Mouse (Mus musculus): ENCODE data around the gene Dnajb12. TPM values are rescaled to one million over a fixed set of nuclear protein-coding genes. Genes with fewer than 3 reads are reported as not detected.

Gene Dnajb12
- polyA plus RNA-seq (2014; fragmentation: Nextera tagmentation; extraction: Ambion mirVana): 30.3 and 31.3 TPM in 2 replicates

DNA sequence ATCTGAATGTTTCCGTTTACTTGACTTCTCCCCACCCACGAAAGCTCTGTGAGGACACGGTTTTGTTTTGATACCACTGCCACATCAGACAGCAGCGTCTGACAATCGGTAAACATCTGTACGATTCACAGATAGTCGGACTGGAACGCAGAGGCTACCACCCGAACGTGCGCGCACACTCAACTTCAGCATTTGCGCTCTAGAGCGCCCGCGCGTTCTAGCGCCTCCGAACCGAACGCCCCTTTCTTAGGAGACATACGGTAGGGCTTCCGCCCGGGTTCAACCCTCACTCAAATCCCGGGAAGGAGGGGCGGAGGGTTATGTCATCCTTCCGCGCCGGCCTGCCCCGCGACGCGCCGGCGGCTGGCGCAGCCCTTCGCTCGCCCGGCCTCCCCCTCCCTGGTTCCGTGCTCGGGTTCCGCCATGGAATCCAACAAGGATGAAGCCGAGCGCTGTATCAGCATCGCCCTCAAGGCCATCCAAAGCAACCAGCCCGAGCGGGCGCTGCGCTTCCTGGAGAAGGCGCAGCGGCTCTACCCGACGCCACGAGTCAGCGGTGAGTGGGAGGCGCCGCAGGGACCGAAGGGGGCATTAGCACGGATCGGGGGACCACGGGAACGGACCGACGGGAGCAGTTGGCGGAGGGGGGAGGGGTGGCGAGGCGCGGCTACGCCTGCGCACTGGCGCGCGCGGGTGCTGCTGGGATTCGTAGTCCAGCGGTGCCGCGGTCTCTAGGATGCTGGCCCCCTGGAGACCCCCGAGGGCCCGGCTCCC, at the start of gene Dnajb12:
Gene Dnajb12, plus strand, starts transcription at position 302 of the 774 bp plus-strand sequence.
- peak; percentile 87 for ATAC-seq (replicated peaks; ENCODE audit: insufficient number of reproducible peaks, low FRiP score, low TSS enrichment)
- WGBS (ENCODE audit: insufficient replicate concordance): under 1% methylated on average over 80 of the region's 80 CpGs
- H3K9me3 ChIP-seq (replicated peaks; ENCODE audit: control insufficient read depth, low read length): no peaks in the 10 kb centered on the region

DNA sequence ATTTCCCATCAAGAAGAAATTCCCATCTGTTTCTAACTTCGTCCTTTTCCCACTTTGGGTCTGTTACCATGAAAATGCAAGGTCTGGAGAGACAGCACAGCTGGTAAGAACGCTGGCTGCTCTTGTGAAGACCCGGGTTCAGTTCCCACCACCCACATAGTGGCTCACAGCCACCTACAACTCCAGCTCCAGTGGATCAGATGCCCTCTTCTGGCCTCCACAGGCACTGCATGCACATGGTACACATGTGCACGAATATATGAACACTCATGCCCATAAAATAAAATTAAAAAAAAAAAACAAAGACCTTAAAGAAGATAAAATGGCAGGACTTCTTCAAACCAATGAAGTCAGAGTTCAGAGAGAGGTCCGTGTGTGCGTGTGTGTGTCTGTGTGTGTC, 49.5 kb upstream of the Dnajb12 start:
- no peak overlapping the region for H3K4me2 ChIP-seq
- H3K36me3 ChIP-seq (ENCODE audit: control insufficient read depth, insufficient read depth, low read length): peaks cover 15% of the 10 kb centered on the region
- no peak overlapping the region for H3K9ac ChIP-seq (ENCODE audit: low read depth, low read length)
- H3K4me1 ChIP-seq (ENCODE audit: control insufficient read depth, insufficient read depth, low read length): no peaks in the 10 kb centered on the region
- 93% methylated on average over 6 of the region's 6 CpGs for WGBS (ENCODE audit: insufficient replicate concordance)
- no peak overlapping the region for H3K4me3 ChIP-seq (ENCODE audit: low read depth, low read length)
- H3K27me3 ChIP-seq (ENCODE audit: control insufficient read depth, insufficient read depth, low read length): no peaks in the 10 kb centered on the region
- no peak for ATAC-seq (replicated peaks; ENCODE audit: insufficient number of reproducible peaks, low FRiP score, low TSS enrichment)
- no peak overlapping the region for H3K27ac ChIP-seq (ENCODE audit: low read depth, low read length)
- H3K9me3 ChIP-seq (replicated peaks; ENCODE audit: control insufficient read depth, low read length): no peaks in the 10 kb centered on the region

More for the DNA sequence above, at the start of gene Dnajb12:
- no peaks in the 10 kb centered on the region; the same call in 1 of the 2 replicates for H3K36me3 ChIP-seq (ENCODE audit: control insufficient read depth, insufficient read depth, low read length)
- H3K9ac ChIP-seq (ENCODE audit: low read depth, low read length): peak within 1 kb of the TSS; percentile 99
- H3K27me3 ChIP-seq (ENCODE audit: control insufficient read depth, insufficient read depth, low read length): no peaks in the 10 kb centered on the region
- H3K4me3 ChIP-seq (ENCODE audit: low read depth, low read length): peak within 1 kb of the TSS; percentile 96
- H3K27ac ChIP-seq (ENCODE audit: low read depth, low read length): peak within 1 kb of the TSS; percentile 100
- peak within 1 kb of the TSS; percentile 96 for H3K4me2 ChIP-seq
- peaks cover 11% of the 10 kb centered on the region for H3K4me1 ChIP-seq (ENCODE audit: control insufficient read depth, insufficient read depth, low read length)

DNA sequence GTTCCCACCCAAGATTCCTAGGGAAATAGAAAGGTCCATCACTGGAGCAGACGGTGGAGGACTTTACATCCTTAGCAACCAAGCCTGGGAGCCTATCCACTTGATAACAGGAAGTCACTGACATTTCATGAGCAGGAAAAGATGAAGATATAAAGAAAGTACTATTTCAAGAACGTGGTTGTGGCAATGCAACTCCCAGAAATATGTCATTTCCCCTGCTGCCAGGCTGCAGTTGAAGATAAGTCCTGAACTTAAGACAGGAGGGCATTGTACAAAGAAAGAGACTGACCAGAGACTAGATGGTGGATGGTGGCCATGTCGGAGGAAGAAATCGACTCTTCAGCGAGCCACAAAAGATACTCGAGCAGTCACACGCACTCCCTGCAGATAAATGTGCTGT, 47.4 kb upstream of the Dnajb12 start:
- H3K27ac ChIP-seq (ENCODE audit: low read depth, low read length): no peak overlapping the region
- WGBS (ENCODE audit: insufficient replicate concordance): 58% methylated on average over 7 of the region's 7 CpGs
- no peaks in the 10 kb centered on the region for H3K27me3 ChIP-seq (ENCODE audit: control insufficient read depth, insufficient read depth, low read length)
- H3K4me2 ChIP-seq: no peak overlapping the region
- H3K4me1 ChIP-seq (ENCODE audit: control insufficient read depth, insufficient read depth, low read length): no peaks in the 10 kb centered on the region
- peaks cover 15% of the 10 kb centered on the region for H3K36me3 ChIP-seq (ENCODE audit: control insufficient read depth, insufficient read depth, low read length)
- no peak overlapping the region for H3K4me3 ChIP-seq (ENCODE audit: low read depth, low read length)
- H3K9ac ChIP-seq (ENCODE audit: low read depth, low read length): no peak overlapping the region
- no peak for ATAC-seq (replicated peaks; ENCODE audit: insufficient number of reproducible peaks, low FRiP score, low TSS enrichment)
- no peaks in the 10 kb centered on the region for H3K9me3 ChIP-seq (replicated peaks; ENCODE audit: control insufficient read depth, low read length)

DNA sequence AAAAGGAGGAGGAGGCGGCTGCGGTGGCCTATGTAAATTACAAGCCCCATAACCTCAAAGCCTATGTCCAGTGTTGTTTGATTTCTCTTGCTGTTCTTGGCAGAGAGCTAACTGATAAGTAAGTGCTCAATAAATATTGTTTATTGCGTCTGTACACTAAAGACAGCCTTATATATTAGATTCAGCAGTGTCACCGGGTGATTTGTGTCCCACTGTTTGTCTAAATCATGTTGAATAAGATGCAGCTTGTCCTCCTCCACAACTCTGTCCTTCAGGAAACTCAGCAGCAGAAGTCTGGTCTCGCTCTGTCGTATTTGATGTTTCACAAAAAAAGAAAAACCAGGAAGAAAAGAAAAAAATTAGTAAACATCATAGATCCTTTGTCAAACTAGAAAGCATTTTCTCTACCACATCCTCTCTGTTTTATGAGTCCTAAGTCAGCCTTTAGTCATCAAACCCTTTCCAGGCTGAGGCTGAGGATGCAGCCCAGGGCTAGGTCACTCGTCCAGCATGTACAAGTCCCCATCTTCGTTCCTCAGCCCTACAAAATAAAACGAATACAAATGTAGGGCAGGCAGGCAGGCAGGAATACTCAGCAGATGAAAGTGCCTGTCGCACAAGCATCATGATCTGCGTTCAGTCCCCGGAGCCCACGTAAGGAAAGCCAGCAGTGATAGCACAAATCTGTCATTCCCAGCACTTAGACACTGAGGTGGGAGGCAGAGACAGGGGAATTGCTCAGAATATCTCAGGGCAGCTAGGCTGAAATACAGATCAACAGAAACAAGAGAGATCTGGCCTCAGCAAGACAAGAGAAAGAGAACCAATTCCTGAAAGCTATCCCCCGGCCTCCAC, 43.8 kb upstream of the Dnajb12 start:
- no peaks in the 10 kb centered on the region for H3K9me3 ChIP-seq (replicated peaks; ENCODE audit: control insufficient read depth, low read length)
- no peaks in the 10 kb centered on the region for H3K4me1 ChIP-seq (ENCODE audit: control insufficient read depth, insufficient read depth, low read length)
- WGBS (ENCODE audit: insufficient replicate concordance): 77% methylated on average over 14 of the region's 14 CpGs
- no peak overlapping the region for H3K9ac ChIP-seq (ENCODE audit: low read depth, low read length)
- no peak for ATAC-seq (replicated peaks; ENCODE audit: insufficient number of reproducible peaks, low FRiP score, low TSS enrichment)
- no peak overlapping the region for H3K4me2 ChIP-seq
- H3K27me3 ChIP-seq (ENCODE audit: control insufficient read depth, insufficient read depth, low read length): no peaks in the 10 kb centered on the region
- no peak overlapping the region for H3K4me3 ChIP-seq (ENCODE audit: low read depth, low read length)
- peaks cover 4% of the 10 kb centered on the region for H3K36me3 ChIP-seq (ENCODE audit: control insufficient read depth, insufficient read depth, low read length)
- no peak overlapping the region for H3K27ac ChIP-seq (ENCODE audit: low read depth, low read length)

DNA sequence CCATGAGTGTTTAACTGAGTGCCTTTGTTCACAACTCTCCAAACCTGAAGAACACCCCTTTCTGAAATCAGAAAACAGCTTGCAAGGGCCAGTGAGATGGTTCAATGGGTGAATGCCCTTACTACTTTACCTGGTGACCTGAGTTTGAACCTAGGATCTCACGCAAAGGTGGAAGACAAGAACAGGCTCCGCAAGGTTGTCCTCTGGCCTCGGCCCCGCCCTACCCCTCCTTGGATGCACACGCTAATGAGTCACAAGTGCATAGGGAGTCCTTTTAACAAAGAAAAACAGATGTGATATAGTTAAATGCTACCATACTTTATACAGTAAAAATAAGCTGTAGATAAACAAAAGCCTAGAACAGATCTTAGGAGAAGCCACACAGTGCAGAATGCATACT, 41.9 kb upstream of the Dnajb12 start:
- WGBS (ENCODE audit: insufficient replicate concordance): 91% methylated on average over 5 of the region's 5 CpGs
- no peak overlapping the region for H3K9ac ChIP-seq (ENCODE audit: low read depth, low read length)
- peaks cover 5% of the 10 kb centered on the region for H3K36me3 ChIP-seq (ENCODE audit: control insufficient read depth, insufficient read depth, low read length)
- H3K9me3 ChIP-seq (replicated peaks; ENCODE audit: control insufficient read depth, low read length): no peaks in the 10 kb centered on the region
- no peaks in the 10 kb centered on the region for H3K4me1 ChIP-seq (ENCODE audit: control insufficient read depth, insufficient read depth, low read length)
- H3K4me2 ChIP-seq: no peak overlapping the region
- no peak overlapping the region for H3K4me3 ChIP-seq (ENCODE audit: low read depth, low read length)
- ATAC-seq (replicated peaks; ENCODE audit: insufficient number of reproducible peaks, low FRiP score, low TSS enrichment): no peak
- H3K27ac ChIP-seq (ENCODE audit: low read depth, low read length): no peak overlapping the region
- H3K27me3 ChIP-seq (ENCODE audit: control insufficient read depth, insufficient read depth, low read length): no peaks in the 10 kb centered on the region

DNA sequence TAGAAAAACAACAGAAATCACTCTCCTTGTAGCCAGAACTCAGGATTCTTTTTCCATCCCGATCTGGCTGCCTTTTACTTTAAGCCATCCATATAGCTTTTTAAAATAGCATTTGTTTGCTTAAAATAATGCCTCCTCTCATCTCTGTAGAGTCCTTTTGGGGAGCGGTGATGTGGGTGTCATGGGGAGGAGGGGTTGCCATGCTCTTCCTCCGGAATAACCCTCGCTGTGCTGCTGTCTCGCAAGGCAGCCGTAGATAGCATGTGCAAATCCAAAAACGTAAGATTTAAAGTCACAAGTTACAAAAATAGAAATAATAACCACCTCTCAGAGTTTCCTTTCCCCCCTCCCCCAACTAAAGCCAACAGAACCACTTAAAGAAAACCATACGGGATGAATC, 37.9 kb upstream of the Dnajb12 start:
- no peaks in the 10 kb centered on the region for H3K4me1 ChIP-seq (ENCODE audit: control insufficient read depth, insufficient read depth, low read length)
- no peaks in the 10 kb centered on the region for H3K9me3 ChIP-seq (replicated peaks; ENCODE audit: control insufficient read depth, low read length)
- no peak for ATAC-seq (replicated peaks; ENCODE audit: insufficient number of reproducible peaks, low FRiP score, low TSS enrichment)
- 93% methylated on average over 8 of the region's 8 CpGs for WGBS (ENCODE audit: insufficient replicate concordance)
- H3K27me3 ChIP-seq (ENCODE audit: control insufficient read depth, insufficient read depth, low read length): no peaks in the 10 kb centered on the region
- no peak overlapping the region for H3K4me2 ChIP-seq
- H3K4me3 ChIP-seq (ENCODE audit: low read depth, low read length): no peak overlapping the region
- H3K9ac ChIP-seq (ENCODE audit: low read depth, low read length): no peak overlapping the region
- 0 out of 2 replicates have a peak, but pooled peaks cover 3% of the 10 kb centered on the region for H3K36me3 ChIP-seq (ENCODE audit: control insufficient read depth, insufficient read depth, low read length)
- no peak overlapping the region for H3K27ac ChIP-seq (ENCODE audit: low read depth, low read length)

DNA sequence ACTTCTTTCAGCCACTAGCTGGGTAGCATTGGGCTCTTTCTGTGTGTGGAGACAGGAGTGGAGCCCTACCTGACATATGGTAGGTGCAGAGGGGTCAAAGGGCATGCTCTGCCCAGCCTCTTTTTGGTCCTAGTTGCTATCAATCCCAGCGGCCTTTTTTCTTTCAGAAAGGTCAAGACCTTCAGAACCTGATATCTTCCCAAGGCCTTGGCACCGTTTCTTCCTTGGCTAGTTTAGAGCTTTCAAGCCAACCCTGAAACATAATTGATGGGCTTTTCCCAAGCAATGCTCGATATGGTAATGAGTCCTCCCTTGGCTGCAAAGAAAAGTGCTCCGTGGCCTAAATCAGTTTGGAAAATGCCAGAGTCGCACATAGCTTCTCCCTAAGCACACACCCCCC, 36.2 kb upstream of the Dnajb12 start:
- no peak overlapping the region for H3K4me2 ChIP-seq
- H3K27ac ChIP-seq (ENCODE audit: low read depth, low read length): no peak overlapping the region
- no peaks in the 10 kb centered on the region for H3K27me3 ChIP-seq (ENCODE audit: control insufficient read depth, insufficient read depth, low read length)
- H3K9ac ChIP-seq (ENCODE audit: low read depth, low read length): no peak overlapping the region
- no peak overlapping the region for H3K4me3 ChIP-seq (ENCODE audit: low read depth, low read length)
- 0 out of 2 replicates have a peak, but pooled peaks cover 3% of the 10 kb centered on the region for H3K36me3 ChIP-seq (ENCODE audit: control insufficient read depth, insufficient read depth, low read length)
- H3K9me3 ChIP-seq (replicated peaks; ENCODE audit: control insufficient read depth, low read length): no peaks in the 10 kb centered on the region
- no peaks in the 10 kb centered on the region for H3K4me1 ChIP-seq (ENCODE audit: control insufficient read depth, insufficient read depth, low read length)
- no peak for ATAC-seq (replicated peaks; ENCODE audit: insufficient number of reproducible peaks, low FRiP score, low TSS enrichment)
- 42% methylated on average over 5 of the region's 5 CpGs for WGBS (ENCODE audit: insufficient replicate concordance)

DNA sequence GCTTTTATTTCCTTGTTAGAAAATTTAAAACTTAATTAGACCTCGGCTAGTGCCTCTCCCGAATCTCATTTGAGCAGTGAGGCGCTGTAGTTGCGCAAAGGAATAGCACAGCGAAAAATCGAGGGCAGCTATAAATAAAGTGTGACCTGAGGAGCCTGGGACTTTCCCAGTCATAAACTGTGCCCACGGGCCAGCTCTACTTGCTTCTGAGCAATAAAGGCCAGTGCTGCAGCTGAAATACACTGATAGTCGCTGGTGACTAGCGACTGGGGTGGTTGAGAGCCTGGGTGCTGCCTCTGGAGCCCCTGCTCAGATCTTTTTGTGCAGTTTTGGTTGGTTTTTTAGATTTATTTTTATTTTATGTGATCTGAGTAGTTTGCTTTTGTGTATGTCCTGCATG, 34.7 kb upstream of the Dnajb12 start:
- Histone ChIP-seq H3K4me2 (no peak overlapping the region), H3K36me3 (ENCODE audit: control insufficient read depth, insufficient read depth, low read length) (0 out of 2 replicates have a peak, but pooled peaks cover 3% of the 10 kb centered on the region), H3K9ac (ENCODE audit: low read depth, low read length) (no peak overlapping the region), H3K4me1 (ENCODE audit: control insufficient read depth, insufficient read depth, low read length) (peaks cover 4% of the 10 kb centered on the region; the same call in 1 of the 2 replicates), H3K27ac (ENCODE audit: low read depth, low read length) (no peak overlapping the region), H3K9me3 (replicated peaks; ENCODE audit: control insufficient read depth, low read length) (no peaks in the 10 kb centered on the region), H3K4me3 (ENCODE audit: low read depth, low read length) (no peak overlapping the region), H3K27me3 (ENCODE audit: control insufficient read depth, insufficient read depth, low read length) (no peaks in the 10 kb centered on the region)
- 75% methylated on average over 9 of the region's 9 CpGs for WGBS (ENCODE audit: insufficient replicate concordance)
- ATAC-seq (replicated peaks; ENCODE audit: insufficient number of reproducible peaks, low FRiP score, low TSS enrichment): no peak

Measured in heart, embryonic 11.5 days (tissue).